Mouse (Mus musculus) CH12.LX (cell line): ENCODE results near the gene Mtfr2. TPM values are rescaled to one million over a fixed set of nuclear protein-coding genes. Genes with fewer than 3 reads are reported as not detected.

Experiments
- DNase-seq: peaks from one replicate; pipeline ENCODE4 v3.0.0-alpha.2; 2013; ENCODE audit errors: extremely low read depth
- H3K27ac ChIP-seq: 2 replicates; pipeline ENCODE4 v1.5.1; 2012; ENCODE audit warnings: low read depth, mild to moderate bottlenecking, control low read depth, moderate library complexity; ENCODE audit not compliant: insufficient read depth
- H3K27me3 ChIP-seq: replicated peaks from 2 replicates; pipeline ENCODE3; 2012; ENCODE audit warnings: inconsistent platforms
- H3K36me3 ChIP-seq, 2 experiments: replicated peaks in 1 of 2; 2 replicates each; pipeline versions ENCODE3 to v1.6.1; 2012; ENCODE audit warnings: inconsistent platforms in 1 of 2, low read length in 1 of 2, mild to moderate bottlenecking in 1 of 2, mixed read lengths in 1 of 2, moderate library complexity in 1 of 2; ENCODE audit not compliant: control insufficient read depth in 1 of 2, insufficient read depth in 1 of 2
- H3K4me1 ChIP-seq, 2 experiments: 2 replicates each; pipeline ENCODE4 v1.6.1; 2012; ENCODE audit warnings: inconsistent platforms in 1 of 2, moderate library complexity in 1 of 2; ENCODE audit not compliant: insufficient read depth in 2 of 2, control insufficient read depth in 1 of 2
- H3K4me2 ChIP-seq: 2 replicates; pipeline ENCODE4 v1.6.1; 2012; ENCODE audit warnings: low read depth, mild to moderate bottlenecking, control low read depth; ENCODE audit not compliant: poor library complexity, insufficient read depth, severe bottlenecking
- H3K4me3 ChIP-seq, 3 experiments: fragments of 150-350 bp in 1 of 3; sonication (generic) in 1 of 3; replicated peaks in 1 of 3; 2 replicates each; pipeline versions ENCODE3 to v1.5.1; 2011 to 2012; ENCODE audit warnings: low read depth in 2 of 3, low read length in 2 of 3, mild to moderate bottlenecking in 2 of 3, moderate library complexity in 2 of 3, control low read depth in 1 of 3, improper control_type of control experiment in 1 of 3, inconsistent platforms in 1 of 3, mixed read lengths in 1 of 3; ENCODE audit not compliant: poor library complexity in 1 of 3
- H3K79me2 ChIP-seq: replicated peaks from 2 replicates; pipeline ENCODE4 v1.6.1; 2012; ENCODE audit warnings: mild to moderate bottlenecking, moderate library complexity; ENCODE audit not compliant: control insufficient read depth, poor library complexity, insufficient read depth, severe bottlenecking; ENCODE audit errors: extremely low read depth
- H3K9ac ChIP-seq: 2 replicates; pipeline ENCODE4 v1.6.1; 2012; ENCODE audit warnings: low read depth, mild to moderate bottlenecking, control low read depth, moderate library complexity; ENCODE audit not compliant: insufficient read depth
- H3K9me3 ChIP-seq: replicated peaks from 2 replicates; pipeline ENCODE3; 2012; ENCODE audit warnings: low read length, inconsistent platforms, mixed read lengths
- BHLHE40 ChIP-seq: IDR thresholded peaks from 2 replicates; pipeline ENCODE4 v1.6.1; 2011; ENCODE audit warnings: mild to moderate bottlenecking, low read depth, low read length, improper control_type of control experiment
- E2F4 ChIP-seq: IDR thresholded peaks from 2 replicates; pipeline ENCODE4 v1.6.1; 2011; ENCODE audit warnings: low read depth, low read length, improper control_type of control experiment; ENCODE audit not compliant: insufficient replicate concordance
- ELF1 ChIP-seq: IDR thresholded peaks from 2 replicates; pipeline ENCODE4 v1.6.1; 2014; ENCODE audit warnings: low read depth, mild to moderate bottlenecking, inconsistent platforms, low read length, improper control_type of control experiment
- EP300 ChIP-seq: IDR thresholded peaks from 2 replicates; pipeline ENCODE4 v1.6.1; 2011; ENCODE audit warnings: low read length, improper control_type of control experiment
- GABPA ChIP-seq: IDR thresholded peaks from 2 replicates; pipeline ENCODE4 v1.6.1; 2012; ENCODE audit warnings: low read depth, low read length, improper control_type of control experiment, inconsistent platforms; ENCODE audit not compliant: insufficient replicate concordance
- HCFC1 ChIP-seq: IDR thresholded peaks from 2 replicates; pipeline ENCODE4 v1.6.1; 2012; ENCODE audit warnings: low read depth, mild to moderate bottlenecking, inconsistent platforms, low read length, improper control_type of control experiment
- JUND ChIP-seq: conservative IDR thresholded peaks from 2 replicates; pipeline ENCODE4 v1.6.1; 2011; ENCODE audit warnings: low read depth, low read length, improper control_type of control experiment
- KAT2A ChIP-seq: IDR thresholded peaks from 2 replicates; pipeline ENCODE4 v1.6.1; 2012; ENCODE audit warnings: low read length, improper control_type of control experiment, inconsistent platforms; ENCODE audit not compliant: insufficient replicate concordance
- MAFK ChIP-seq: IDR thresholded peaks from 2 replicates; pipeline ENCODE4 v1.6.1; 2011; ENCODE audit warnings: low read length, improper control_type of control experiment; ENCODE audit not compliant: insufficient replicate concordance
- MAX ChIP-seq: IDR thresholded peaks from 2 replicates; pipeline ENCODE4 v1.6.1; 2011; ENCODE audit warnings: low read length, improper control_type of control experiment
- MAZ ChIP-seq: IDR thresholded peaks from 2 replicates; pipeline ENCODE4 v1.6.1; 2012; ENCODE audit warnings: low read depth, mild to moderate bottlenecking, inconsistent platforms, low read length, improper control_type of control experiment, moderate library complexity
- MYC ChIP-seq: IDR thresholded peaks from 2 replicates; pipeline ENCODE4 v1.6.1; 2011; ENCODE audit warnings: low read depth, mild to moderate bottlenecking, improper control_type of control experiment, low read length
- NELFE ChIP-seq: IDR thresholded peaks from 2 replicates; pipeline ENCODE4 v1.6.1; 2011; ENCODE audit warnings: low read depth, low read length, improper control_type of control experiment
- NRF1 ChIP-seq: IDR thresholded peaks from 2 replicates; pipeline ENCODE4 v1.6.1; 2014; ENCODE audit warnings: low read depth, mild to moderate bottlenecking, inconsistent platforms, low read length, improper control_type of control experiment, moderate library complexity
- PAX5 ChIP-seq: IDR thresholded peaks from 2 replicates; pipeline ENCODE4 v1.6.1; 2012; ENCODE audit warnings: low read length, inconsistent platforms, mixed read lengths
- POLR2A ChIP-seq: IDR thresholded peaks from 2 replicates; pipeline ENCODE4 v1.6.1; 2011; ENCODE audit warnings: low read depth, mild to moderate bottlenecking, improper control_type of control experiment, low read length
- POLR2AphosphoS2 ChIP-seq: IDR thresholded peaks from 2 replicates; pipeline ENCODE4 v1.6.1; 2011; ENCODE audit warnings: low read depth, low read length, improper control_type of control experiment
- RAD21 ChIP-seq: IDR thresholded peaks from 2 replicates; pipeline ENCODE4 v1.6.1; 2011; ENCODE audit warnings: low read depth, mild to moderate bottlenecking, low read length, improper control_type of control experiment, moderate library complexity
- RCOR1 ChIP-seq: conservative IDR thresholded peaks from 2 replicates; pipeline ENCODE4 v1.6.1; 2012; ENCODE audit warnings: low read depth, mild to moderate bottlenecking, inconsistent platforms, low read length, improper control_type of control experiment
- SIN3A ChIP-seq: IDR thresholded peaks from 2 replicates; pipeline ENCODE4 v1.6.1; 2012; ENCODE audit warnings: low read length, improper control_type of control experiment, inconsistent platforms
- SMC3 ChIP-seq: IDR thresholded peaks from 2 replicates; pipeline ENCODE4 v1.6.1; 2011; ENCODE audit warnings: low read depth, low read length, improper control_type of control experiment
- TBP ChIP-seq: conservative IDR thresholded peaks from 2 replicates; pipeline ENCODE4 v1.6.1; 2011; ENCODE audit warnings: low read depth, low read length, improper control_type of control experiment
- TCF12 ChIP-seq: IDR thresholded peaks from 2 replicates; pipeline ENCODE4 v1.6.1; 2014; ENCODE audit warnings: low read depth, mild to moderate bottlenecking, inconsistent platforms, low read length, improper control_type of control experiment
- ZMIZ1 ChIP-seq: IDR thresholded peaks from 2 replicates; pipeline ENCODE4 v1.6.1; 2012; ENCODE audit warnings: low read depth, mild to moderate bottlenecking, inconsistent platforms, low read length, improper control_type of control experiment
- ZNF384 ChIP-seq: IDR thresholded peaks from 2 replicates; pipeline ENCODE4 v1.6.1; 2012; ENCODE audit warnings: low read depth, low read length, improper control_type of control experiment, inconsistent platforms
- dilution Hi-C: fragments of 300-500 bp; cut with MboI; formaldehyde crosslinking; loops from 2 replicates; pipeline ENCODE4 v1.14.3; 2020; ENCODE audit warnings: low sequenced_read_pairs; ENCODE audit not compliant: extremely low pct_unique_long_range_greater_than_20kb, extremely low pct_ligation_motif_present
- in situ Hi-C: fragments of 300-500 bp; cut with MboI; formaldehyde crosslinking; loops from 3 replicates; pipeline ENCODE4 v1.14.3; 2019; ENCODE audit warnings: low sequenced_read_pairs, low pct_ligation_motif_present, low pct_unique_long_range_greater_than_20kb, mixed read lengths
- polyA plus RNA-seq: library from polyadenylated mRNA; unstranded; fragments of >175 nt; gene quantifications from 2 replicates; pipeline ENCODE4 v1.2.1, GENCODE M21; 2012; ENCODE audit warnings: low read depth; ENCODE audit not compliant: insufficient read length
- total RNA-seq, 2 experiments: library from RNA; depleted of rRNA; stranded (reverse); fragments of 300-350 nt in 1 of 2; fragments of >200 nt in 1 of 2; gene quantifications; 2 replicates each; pipeline ENCODE4 v1.2.3; 2012 to 2014

The Mtfr2 gene
- total and polyA plus RNA-seq, 3 experiments = 3.8 to 16.9 (median 4.0) TPM

- no peak overlapping the region for H3K27ac ChIP-seq
- dilution Hi-C loops = no loop called here
- TF ChIP-seq E2F4 (no peak), POLR2AphosphoS2 (no peak), BHLHE40 (no peak), MYC (no peak), SIN3A (no peak), TBP (no peak), ZMIZ1 (no peak), EP300 (no peak), MAFK (no peak)
- TF ChIP-seq, all 38 proteins: peak for 0
- Histone ChIP-seq H3K9me3 (no peaks in the 10 kb centered on the region), H3K36me3 (peaks cover 47 to 95% of the 10 kb centered on the region in 2 experiments), H3K9ac (no peak overlapping the region), H3K4me1 (no peaks in the 10 kb centered on the region), H3K4me2 (no peak overlapping the region), H3K4me3 (no peak overlapping the region), H3K27me3 (no peaks in the 10 kb centered on the region), H3K79me2 (peaks cover 10% of the 10 kb centered on the region)
- DNase-seq = no peak
- in situ Hi-C loops = no loop called here
Measured at GRCm38 (mm10) chr10:20337872-20338271, 9.7 kb upstream of the Mtfr2 start.

- DNase-seq = no peak
Measured at GRCm38 (mm10) chr10:20345736-20346135, 1.8 kb upstream of the Mtfr2 start.

GRCm38 (mm10) chr10:20348894-20349293 lies 1.3 kb downstream of the Mtfr2 start:
- Histone ChIP-seq H3K27ac (no peak overlapping the region), H3K79me2 (no peaks in the 10 kb centered on the region; the same call in 1 of the 2 replicates), H3K4me2 (peak overlapping the region; percentile 89; the same call in 1 of the 2 replicates), H3K4me3 (no peak overlapping the region), H3K9me3 (no peaks in the 10 kb centered on the region), H3K27me3 (no peaks in the 10 kb centered on the region), H3K9ac (no peak overlapping the region), H3K4me1 (peaks cover 5 to 15% of the 10 kb centered on the region in 2 experiments; a peak in 3 of 4 replicates), H3K36me3 (peaks cover 27 to 56% of the 10 kb centered on the region in 2 experiments)
- in situ Hi-C loops (no loop called here), dilution Hi-C loops (no loop called here)
- TF ChIP-seq TCF12 (no peak), HCFC1 (no peak), MYC (no peak), NELFE (no peak), ELF1 (no peak), KAT2A (no peak), EP300 (no peak), ZMIZ1 (no peak), PAX5 (no peak), SMC3 (no peak), NRF1 (no peak), BHLHE40 (no peak), ZNF384 (no peak), JUND (no peak), RCOR1 (no peak), MAZ (no peak), GABPA (no peak), RAD21 (no peak), POLR2A (no peak), SIN3A (no peak)
- DNase-seq = no peak

More at GRCm38 (mm10) chr10:20345736-20346135, 1.8 kb upstream of the Mtfr2 start:
- no peak for TF ChIP-seq MAX
- peak; percentile 37; the same call in 1 of the 2 replicates for TF ChIP-seq ZMIZ1
- no peaks in the 10 kb centered on the region for H3K27me3 ChIP-seq
- no peak overlapping the region for H3K4me2 ChIP-seq
- dilution Hi-C loops (no loop called here), in situ Hi-C loops (no loop called here)
- H3K9ac ChIP-seq = no peak overlapping the region
- H3K9me3 ChIP-seq = no peaks in the 10 kb centered on the region
- H3K27ac ChIP-seq = no peak overlapping the region
- no peaks in the 10 kb centered on the region for H3K79me2 ChIP-seq
- H3K4me3 ChIP-seq = no peak overlapping the region
- H3K36me3 ChIP-seq = peaks cover 40 to 62% of the 10 kb centered on the region in 2 experiments
- peaks cover 5 to 15% of the 10 kb centered on the region in 2 experiments; a peak in 3 of 4 replicates for H3K4me1 ChIP-seq
